Mouse (Mus musculus): ENCODE results near the gene Zbtb7a. TPM values are rescaled to one million over a fixed set of nuclear protein-coding genes. Genes with fewer than 3 reads are reported as not detected.
A peak's percentile ranks its signal among the peaks of the same experiment; 100 is the strongest.
"Not testable (repeated sequence)": the region's sequence is repeated elsewhere in the genome, so short reads cannot be mapped to it uniquely, and the experiment has no call there.

Zbtb7a gene
- polyA plus RNA-seq, 1 experiment from 2014 or later = 53.0 TPM

DNA sequence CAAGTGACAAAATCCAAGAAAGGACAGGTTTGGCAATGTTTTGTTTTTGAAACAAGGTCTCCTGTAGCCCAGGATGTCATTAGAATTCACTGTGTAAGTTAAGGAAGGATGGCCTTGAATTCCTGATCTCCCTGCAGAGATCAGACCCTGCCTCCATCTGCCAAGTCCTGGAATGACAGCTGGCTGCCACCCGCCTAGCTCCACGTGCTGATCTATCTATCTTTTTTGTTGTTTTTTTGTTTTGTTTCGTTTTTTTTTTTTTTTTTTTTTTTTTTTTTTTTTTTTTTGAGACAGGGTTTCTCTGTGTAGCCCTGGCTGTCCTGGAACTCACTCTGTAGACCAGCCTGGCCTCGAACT is 40.3 kb downstream of the Zbtb7a start:
- peak overlapping the region; percentile 28; the same call in 1 of the 2 replicates for H3K4me3 ChIP-seq (replicated peaks)
- not testable (repeated sequence) for ATAC-seq; H3K9ac ChIP-seq; H3K27me3 ChIP-seq (replicated peaks); H3K9me3 ChIP-seq
- H3K4me1 ChIP-seq (replicated peaks) = peaks cover 39% of the 10 kb centered on the region
- peak overlapping the region; percentile 81 for H3K27ac ChIP-seq
- WGBS = 13% methylated on average over 4 of the region's 4 CpGs
- peaks cover 27% of the 10 kb centered on the region for H3K36me3 ChIP-seq
- peak overlapping the region; percentile 59 for H3K4me2 ChIP-seq (replicated peaks)

DNA sequence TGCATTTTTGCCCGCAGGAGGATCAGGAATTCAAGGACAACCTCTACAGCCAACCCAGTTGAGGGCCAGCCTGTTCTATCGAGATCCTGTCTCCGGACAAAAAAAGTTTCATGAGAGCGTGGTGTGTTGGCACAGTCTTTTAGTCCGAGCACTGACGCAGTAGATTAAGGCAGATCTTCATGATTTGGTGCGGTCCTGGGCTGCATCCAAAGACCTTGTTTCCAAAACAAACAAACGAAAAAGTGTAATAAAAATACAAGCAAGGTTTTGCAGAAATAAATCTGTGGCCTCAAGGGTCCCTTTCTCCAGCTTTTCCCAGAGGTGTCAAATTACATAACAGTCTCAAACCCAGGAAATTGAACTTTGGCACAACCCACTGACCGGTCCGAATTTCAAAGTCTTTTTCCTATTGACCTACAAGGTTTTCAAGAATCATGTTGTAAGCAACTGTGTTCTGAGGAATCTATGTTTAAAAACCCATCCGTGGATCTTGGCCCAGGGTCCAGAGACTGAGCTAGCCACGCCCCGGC is 41.0 kb downstream of the Zbtb7a start:
- peak; percentile 29 for ATAC-seq
- peak overlapping the region; percentile 55 for H3K4me2 ChIP-seq (replicated peaks)
- peaks cover 39% of the 10 kb centered on the region for H3K4me1 ChIP-seq (replicated peaks)
- no peaks in the 10 kb centered on the region for H3K9me3 ChIP-seq
- no peaks in the 10 kb centered on the region for H3K27me3 ChIP-seq (replicated peaks)
- H3K36me3 ChIP-seq = peaks cover 34% of the 10 kb centered on the region
- peak overlapping the region; percentile 97 for H3K4me3 ChIP-seq (replicated peaks)
- H3K9ac ChIP-seq = peak overlapping the region; percentile 32; the same call in 1 of the 2 replicates
- WGBS = 4% methylated on average over 13 of the region's 13 CpGs
- peak overlapping the region; percentile 81 for H3K27ac ChIP-seq

GRCm38 (mm10) chr10:81176466-81177271 is 41.6 kb downstream of the Zbtb7a start, which contains the start of gene Eef2:
Gene Eef2, plus strand, starts transcription at chr10:81176631.
- Histone ChIP-seq H3K9me3 (no peaks in the 10 kb centered on the region), H3K4me3 (replicated peaks) (peak within 1 kb of the TSS; percentile 97), H3K4me1 (replicated peaks) (peaks cover 43% of the 10 kb centered on the region), H3K27me3 (replicated peaks) (no peaks in the 10 kb centered on the region), H3K4me2 (replicated peaks) (peak within 1 kb of the TSS; percentile 92), H3K9ac (peak within 1 kb of the TSS; percentile 94), H3K27ac (peak within 1 kb of the TSS; percentile 88), H3K36me3 (peaks cover 41% of the 10 kb centered on the region)
- WGBS = under 1% methylated on average over 77 of the region's 77 CpGs
- ATAC-seq = peak; percentile 86

- H3K9me3 ChIP-seq = no peaks in the 10 kb centered on the region
- H3K27me3 ChIP-seq (replicated peaks) = no peaks in the 10 kb centered on the region
- H3K27ac ChIP-seq = peak overlapping the region; percentile 88
- H3K4me3 ChIP-seq (replicated peaks) = peak overlapping the region; percentile 97
- peaks cover 49% of the 10 kb centered on the region for H3K36me3 ChIP-seq
- peaks cover 48% of the 10 kb centered on the region for H3K4me1 ChIP-seq (replicated peaks)
- no peak for ATAC-seq
- WGBS = 8% methylated on average over 16 of the region's 16 CpGs
- peak overlapping the region; percentile 94 for H3K9ac ChIP-seq
- peak overlapping the region; percentile 92 for H3K4me2 ChIP-seq (replicated peaks)
These were observed 42.5 kb downstream of the Zbtb7a start for GRCm38 (mm10) chr10:81177491-81177925.

GRCm38 (mm10) chr10:81177958-81178712 is 43.1 kb downstream of the Zbtb7a start:
- ATAC-seq = no peak
- peaks cover 46% of the 10 kb centered on the region for H3K4me1 ChIP-seq (replicated peaks)
- peaks cover 49% of the 10 kb centered on the region for H3K36me3 ChIP-seq
- peak overlapping the region; percentile 97 for H3K4me3 ChIP-seq (replicated peaks)
- no peaks in the 10 kb centered on the region for H3K27me3 ChIP-seq (replicated peaks)
- peak overlapping the region; percentile 92 for H3K4me2 ChIP-seq (replicated peaks)
- WGBS = 53% methylated on average over 14 of the region's 14 CpGs
- peak overlapping the region; percentile 88; the same call in 1 of the 2 replicates for H3K27ac ChIP-seq
- peak overlapping the region; percentile 94 for H3K9ac ChIP-seq
- H3K9me3 ChIP-seq = no peaks in the 10 kb centered on the region

DNA sequence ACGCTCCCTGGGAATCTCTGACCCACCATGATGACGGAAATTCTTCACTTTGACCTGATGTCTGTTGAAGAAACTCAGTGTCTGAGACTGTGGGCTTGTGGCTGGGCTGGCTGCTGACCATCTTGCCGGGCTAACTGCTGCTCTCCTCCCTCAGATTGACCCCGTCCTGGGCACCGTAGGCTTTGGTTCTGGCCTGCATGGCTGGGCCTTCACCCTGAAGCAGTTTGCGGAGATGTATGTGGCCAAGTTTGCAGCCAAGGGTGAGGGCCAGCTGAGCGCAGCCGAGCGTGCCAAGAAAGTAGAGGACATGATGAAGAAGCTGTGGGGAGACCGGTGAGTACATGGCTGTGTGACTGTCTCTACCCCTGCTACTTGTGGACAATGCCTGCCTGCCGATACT is 43.9 kb downstream of the Zbtb7a start:
- H3K4me2 ChIP-seq (replicated peaks) = 0 out of 2 replicates have a peak overlapping the region, but pooled peaks have one; percentile 92
- H3K9ac ChIP-seq = no peak overlapping the region
- H3K27ac ChIP-seq = no peak overlapping the region
- H3K4me1 ChIP-seq (replicated peaks) = peaks cover 46% of the 10 kb centered on the region
- no peak for ATAC-seq
- 90% methylated on average over 11 of the region's 11 CpGs for WGBS
- no peak overlapping the region for H3K4me3 ChIP-seq (replicated peaks)
- peaks cover 49% of the 10 kb centered on the region for H3K36me3 ChIP-seq
- no peaks in the 10 kb centered on the region for H3K9me3 ChIP-seq
- no peaks in the 10 kb centered on the region for H3K27me3 ChIP-seq (replicated peaks)

GRCm38 (mm10) chr10:81179451-81180342 is 44.7 kb downstream of the Zbtb7a start:
- Histone ChIP-seq H3K27me3 (replicated peaks) (no peaks in the 10 kb centered on the region), H3K36me3 (peaks cover 54% of the 10 kb centered on the region), H3K4me3 (replicated peaks) (no peak overlapping the region), H3K4me1 (replicated peaks) (peaks cover 48% of the 10 kb centered on the region), H3K27ac (peak overlapping the region; percentile 29), H3K9me3 (no peaks in the 10 kb centered on the region), H3K4me2 (replicated peaks) (no peak overlapping the region), H3K9ac (no peak overlapping the region; the same call in 1 of the 2 replicates)
- no peak for ATAC-seq
- 86% methylated on average over 32 of the region's 32 CpGs for WGBS

GRCm38 (mm10) chr10:81180946-81181345 is 45.9 kb downstream of the Zbtb7a start:
- 96% methylated on average over 13 of the region's 13 CpGs for WGBS
- H3K27ac ChIP-seq = 0 out of 2 replicates have a peak overlapping the region, but pooled peaks have one; percentile 33
- no peak for ATAC-seq

DNA sequence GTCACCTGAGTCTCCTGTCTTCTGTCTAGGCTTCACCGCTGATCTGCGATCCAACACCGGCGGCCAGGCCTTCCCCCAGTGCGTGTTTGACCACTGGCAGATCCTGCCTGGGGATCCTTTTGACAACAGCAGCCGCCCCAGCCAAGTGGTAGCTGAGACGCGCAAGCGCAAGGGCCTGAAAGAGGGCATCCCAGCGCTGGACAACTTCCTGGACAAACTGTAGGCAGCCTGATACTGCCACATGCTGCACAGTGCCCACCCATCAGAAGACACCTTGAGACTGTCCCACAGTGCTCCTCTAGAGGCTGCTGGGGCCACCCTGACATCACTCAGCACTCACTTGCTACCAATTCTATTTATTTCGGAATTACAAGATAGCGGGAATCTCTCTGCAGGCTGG is 46.8 kb downstream of the Zbtb7a start:
- not testable (repeated sequence) for ATAC-seq; H3K9me3 ChIP-seq; H3K9ac ChIP-seq; H3K4me3 ChIP-seq (replicated peaks); H3K4me2 ChIP-seq (replicated peaks); H3K27me3 ChIP-seq (replicated peaks)
- 82% methylated on average over 12 of the region's 12 CpGs for WGBS
- peaks cover 49% of the 10 kb centered on the region for H3K4me1 ChIP-seq (replicated peaks)
- H3K27ac ChIP-seq = peak overlapping the region; percentile 33; the same call in 1 of the 2 replicates
- peaks cover 56% of the 10 kb centered on the region for H3K36me3 ChIP-seq

More at GRCm38 (mm10) chr10:81180946-81181345, 45.9 kb downstream of the Zbtb7a start:
- peaks cover 54% of the 10 kb centered on the region for H3K36me3 ChIP-seq
- H3K4me3 ChIP-seq (replicated peaks) = no peak overlapping the region
- H3K9ac ChIP-seq = no peak overlapping the region
- no peaks in the 10 kb centered on the region for H3K9me3 ChIP-seq
- no peaks in the 10 kb centered on the region for H3K27me3 ChIP-seq (replicated peaks)
- H3K4me2 ChIP-seq (replicated peaks) = no peak overlapping the region
- H3K4me1 ChIP-seq (replicated peaks) = peaks cover 50% of the 10 kb centered on the region

DNA sequence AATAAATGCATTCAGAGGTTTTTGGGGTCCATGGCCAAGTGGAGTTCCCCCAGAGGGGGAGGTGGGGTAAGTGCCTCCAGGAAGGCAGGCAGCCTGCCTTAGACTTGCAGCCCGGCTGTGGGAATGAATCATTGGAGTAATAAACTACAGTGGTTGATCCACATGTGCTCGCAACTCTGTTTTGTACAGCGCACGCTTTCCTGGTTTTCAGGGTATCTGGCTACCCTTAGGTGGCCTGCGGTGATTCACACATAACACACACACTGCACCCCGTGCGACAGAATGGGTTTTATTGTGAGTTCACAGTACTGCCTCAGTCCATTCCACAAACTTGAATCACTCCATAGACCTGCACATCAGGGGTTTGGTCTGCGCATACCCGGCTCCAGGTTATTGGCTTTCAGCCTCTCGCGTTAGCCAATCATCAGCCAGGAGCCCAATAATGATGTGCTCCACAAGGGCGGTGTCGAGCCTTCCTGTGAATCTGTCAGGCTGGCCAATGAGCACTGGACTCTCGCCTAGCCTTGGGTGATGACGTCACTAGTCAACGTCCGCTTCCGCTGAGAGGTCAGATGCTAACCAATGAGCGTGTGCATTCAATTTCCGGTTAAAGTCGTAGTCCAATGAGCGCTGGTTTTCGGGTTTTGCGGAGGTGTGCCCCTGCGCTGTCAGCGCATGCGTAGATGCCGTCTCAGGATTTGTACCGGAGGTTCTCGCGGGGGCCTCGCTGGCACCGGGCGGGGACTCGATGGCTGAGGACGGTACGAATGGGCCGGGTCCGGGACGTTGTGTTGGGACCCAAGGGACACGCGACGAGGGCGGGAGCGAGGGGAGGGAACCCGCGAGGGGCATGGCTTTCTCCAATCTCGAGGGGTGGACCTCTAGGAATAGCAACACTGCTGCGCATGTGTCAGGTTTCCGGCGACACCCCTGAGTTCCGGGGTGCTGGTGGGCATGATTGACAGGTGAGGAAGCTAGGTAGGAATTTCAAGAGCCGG is 47.6 kb downstream of the Zbtb7a start, which contains the start of gene Dapk3:
Dapk3 (plus strand) TSS at position 670 of the 998 bp plus-strand sequence.
- peaks cover 58% of the 10 kb centered on the region for H3K36me3 ChIP-seq
- peak; percentile 96 for ATAC-seq
- H3K4me1 ChIP-seq (replicated peaks) = peaks cover 49% of the 10 kb centered on the region

More for the DNA sequence above, 47.6 kb downstream of the Zbtb7a start, which contains the start of gene Dapk3:
- peak within 1 kb of the TSS; percentile 69 for H3K9ac ChIP-seq
- H3K4me2 ChIP-seq (replicated peaks) = peak within 1 kb of the TSS; percentile 57
- H3K9me3 ChIP-seq = no peaks in the 10 kb centered on the region
- peak within 1 kb of the TSS; percentile 72 for H3K4me3 ChIP-seq (replicated peaks)
- 4% methylated on average over 53 of the region's 53 CpGs for WGBS
- H3K27me3 ChIP-seq (replicated peaks) = no peaks in the 10 kb centered on the region
- H3K27ac ChIP-seq = peak within 1 kb of the TSS; percentile 91

All from intestine, embryonic 15.5 days (tissue).